8 mouse cellular contexts compared by ENCODE assay signal in the genomic region with DNA sequence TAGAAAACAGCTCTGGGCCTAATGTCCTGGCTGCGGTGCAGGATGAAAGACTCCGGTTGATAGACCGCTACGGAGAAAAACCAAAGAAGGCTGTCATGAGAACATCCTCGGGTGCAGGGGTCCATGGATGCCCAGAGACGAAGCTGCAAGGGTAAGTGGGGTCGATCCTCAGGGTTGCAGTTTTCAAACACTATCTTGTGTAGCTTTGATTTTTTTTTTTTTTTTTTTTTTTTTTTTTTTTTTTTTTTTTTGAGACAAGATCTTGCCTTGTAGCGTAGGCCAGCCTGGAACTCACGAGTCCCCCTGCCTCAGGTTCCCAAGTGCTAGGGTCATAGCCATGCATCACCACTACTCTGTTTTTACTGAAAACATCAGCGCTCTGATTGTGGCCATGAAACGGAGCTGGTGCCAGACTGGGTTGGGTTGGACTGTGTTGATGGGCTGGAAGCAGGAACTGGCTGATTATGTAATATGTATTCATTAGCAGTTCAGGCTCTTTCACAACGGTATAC. TPM values are rescaled to one million over a fixed set of nuclear protein-coding genes. Genes with fewer than 3 reads are reported as not detected.
DNase-seq lines count a peak whose midpoint lies in the region; ATAC-seq lines count a peak whose summit lies in the region.

No protein-coding gene starts in this region.

- no peaks in the 10 kb centered on the region for H3K27me3 ChIP-seq in erythroblast, embryonic 14.5 days (ENCODE audit: control insufficient read depth)
- H3K27me3 ChIP-seq in hindbrain, embryonic 10.5 days (ENCODE audit: insufficient read depth, poor library complexity, severe bottlenecking) = no peaks in the 10 kb centered on the region

- 5% methylated on average over 12 of the region's 12 CpGs for WGBS in hindbrain, embryonic 10.5 days

- H3K4me1 ChIP-seq in erythroblast, embryonic 14.5 days (ENCODE audit: control insufficient read depth) = peaks cover 42% of the 10 kb centered on the region
- H3K4me1 ChIP-seq in hindbrain, embryonic 10.5 days (replicated peaks) = peaks cover 20% of the 10 kb centered on the region

- peak; percentile 63 for ATAC-seq in megakaryocyte progenitor cell, adult 5-6 weeks (replicated peaks; ENCODE audit: poor library complexity)
- ATAC-seq in activated CD4-positive, CD25-positive, alpha-beta regulatory T cell, adult 4 months = no peak

- H3K36me3 ChIP-seq in erythroblast, embryonic 14.5 days (ENCODE audit: control insufficient read depth) = peaks cover 9% of the 10 kb centered on the region
- peaks cover 28% of the 10 kb centered on the region for H3K36me3 ChIP-seq in hindbrain, embryonic 10.5 days

- peak; percentile 54 to 84 for DNase-seq in adrenal gland, adult (ENCODE audit: inconsistent age in 2 of 2, low spot score in 1 of 2)
- no peak for DNase-seq in adrenal gland, adult 18-20 months (ENCODE audit: low spot score in 2 of 2)
- DNase-seq in Muller cell, postnatal 12 days (ENCODE audit: inconsistent ontology term) = peak; percentile 72
- DNase-seq in hindbrain, embryonic 10.5 days (ENCODE audit: low spot score) = no peak
- DNase-seq in layer of hippocampus, adult 9-11 months = peak; percentile 63

- peak overlapping the region; percentile 81 for H3K4me3 ChIP-seq in erythroblast, embryonic 14.5 days (replicated peaks)
- peak overlapping the region; percentile 81 for H3K4me3 ChIP-seq in hindbrain, embryonic 10.5 days

- peak overlapping the region; percentile 89 for H3K27ac ChIP-seq in hindbrain, embryonic 10.5 days

- H3K9me3 ChIP-seq in erythroblast, embryonic 14.5 days (ENCODE audit: control insufficient read depth, low read length) = no peaks in the 10 kb centered on the region
- H3K9me3 ChIP-seq in hindbrain, embryonic 10.5 days = no peaks in the 10 kb centered on the region

RNA-seq across cellular contexts. Expression of a gene that starts 0.4 kb away (rescaled TPM):
- total RNA-seq in adrenal gland, adult 18-20 months (2021) = 100 to 1,000 TPM; 184 to 185 TPM
- polyA plus RNA-seq in erythroblast, embryonic 14.5 days (2012) = 325 and 364 TPM in 2 replicates
- polyA plus RNA-seq in hindbrain, embryonic 10.5 days (2016; fragmentation: Nextera tagmentation; extraction: Ambion mirVana) = 294 and 365 TPM in 2 replicates
- 227 and 237 TPM in 2 replicates for total RNA-seq in megakaryocyte progenitor cell, adult 5-6 weeks (2015)
- total RNA-seq in megakaryocyte progenitor cell, adult 5-6 weeks (2017) = 110 and 121 TPM in 2 replicates
- 100 to 1,000 TPM; 446 to 499 TPM for polyA plus RNA-seq in activated CD4-positive, CD25-positive, alpha-beta regulatory T cell, adult 4 months (2017; shearing (Covaris generic))

RNA-seq across cellular contexts. Expression of a gene that starts 12.9 kb away (rescaled TPM):
- 10 to 100 TPM; 12.7 TPM for total RNA-seq in adrenal gland, adult 18-20 months (2021)
- polyA plus RNA-seq in erythroblast, embryonic 14.5 days (2012) = 0.03 and 0.04 TPM in 2 replicates
- 0.09 and 0.38 TPM in 2 replicates for polyA plus RNA-seq in hindbrain, embryonic 10.5 days (2016; fragmentation: Nextera tagmentation; extraction: Ambion mirVana)
- 61.8 and 69.7 TPM in 2 replicates for total RNA-seq in megakaryocyte progenitor cell, adult 5-6 weeks (2015)
- total RNA-seq in megakaryocyte progenitor cell, adult 5-6 weeks (2017) = 48.5 and 50.4 TPM in 2 replicates
- not detected for polyA plus RNA-seq in activated CD4-positive, CD25-positive, alpha-beta regulatory T cell, adult 4 months (2017; shearing (Covaris generic))

RNA-seq across cellular contexts. Expression of a gene that starts 33.3 kb away (rescaled TPM):
- total RNA-seq in adrenal gland, adult 18-20 months (2021) = 10 to 100 TPM; 68.7 to 72.3 TPM
- 1.8 and 3.6 TPM in 2 replicates for polyA plus RNA-seq in erythroblast, embryonic 14.5 days (2012)
- 40.6 and 43.3 TPM in 2 replicates for polyA plus RNA-seq in hindbrain, embryonic 10.5 days (2016; fragmentation: Nextera tagmentation; extraction: Ambion mirVana)
- 70.5 and 80.3 TPM in 2 replicates for total RNA-seq in megakaryocyte progenitor cell, adult 5-6 weeks (2015)
- total RNA-seq in megakaryocyte progenitor cell, adult 5-6 weeks (2017) = 154 and 176 TPM in 2 replicates
- polyA plus RNA-seq in activated CD4-positive, CD25-positive, alpha-beta regulatory T cell, adult 4 months (2017; shearing (Covaris generic)) = 1 to 10 TPM; 2.6 to 6.0 TPM

RNA-seq across cellular contexts. Expression of a gene that starts 34.3 kb away (rescaled TPM):
- 10 to 100 TPM; 87.2 to 93.5 TPM for total RNA-seq in adrenal gland, adult 18-20 months (2021)
- polyA plus RNA-seq in erythroblast, embryonic 14.5 days (2012) = 55.9 and 77.3 TPM in 2 replicates
- polyA plus RNA-seq in hindbrain, embryonic 10.5 days (2016; fragmentation: Nextera tagmentation; extraction: Ambion mirVana) = 108 and 113 TPM in 2 replicates
- total RNA-seq in megakaryocyte progenitor cell, adult 5-6 weeks (2015) = 109 and 115 TPM in 2 replicates
- total RNA-seq in megakaryocyte progenitor cell, adult 5-6 weeks (2017) = 41.5 and 49.0 TPM in 2 replicates
- 10 to 100 TPM; 56.5 to 66.5 TPM for polyA plus RNA-seq in activated CD4-positive, CD25-positive, alpha-beta regulatory T cell, adult 4 months (2017; shearing (Covaris generic))

RNA-seq across cellular contexts. Expression of a gene that starts 45.5 kb away (rescaled TPM):
- 10 to 100 TPM; 26.0 to 34.6 TPM for total RNA-seq in adrenal gland, adult 18-20 months (2021)
- 0.02 and 0.24 TPM in 2 replicates for polyA plus RNA-seq in erythroblast, embryonic 14.5 days (2012)
- polyA plus RNA-seq in hindbrain, embryonic 10.5 days (2016; fragmentation: Nextera tagmentation; extraction: Ambion mirVana) = 106 and 124 TPM in 2 replicates
- total RNA-seq in megakaryocyte progenitor cell, adult 5-6 weeks (2015) = 24.7 and 43.5 TPM in 2 replicates
- total RNA-seq in megakaryocyte progenitor cell, adult 5-6 weeks (2017) = 6.6 and 9.8 TPM in 2 replicates
- polyA plus RNA-seq in activated CD4-positive, CD25-positive, alpha-beta regulatory T cell, adult 4 months (2017; shearing (Covaris generic)) = 1 to 10 TPM; 7.4 to 9.7 TPM

Comparison
In these comparisons a context has a peak if more than half of its experiments do, and no peak if none do; other contexts are left out.
1. DNase-seq: peak in adrenal gland, adult (2 of 2), Muller cell, postnatal 12 days (single experiment) and layer of hippocampus, adult 9-11 months (single experiment); none in adrenal gland, adult 18-20 months (0 of 2) and hindbrain, embryonic 10.5 days (single experiment).